Mouse (Mus musculus): Measurements from ENCODE around the gene Gm21820. TPM values are rescaled to one million over a fixed set of nuclear protein-coding genes. Genes with fewer than 3 reads are reported as not detected.
"Not testable (repeated sequence)": the region's sequence is repeated elsewhere in the genome, so short reads cannot be mapped to it uniquely, and the experiment has no call there.

Gene Gm21820
- polyA plus RNA-seq (2015; fragmentation: Nextera tagmentation; extraction: Ambion mirVana) = not detected in 2 replicates

DNA sequence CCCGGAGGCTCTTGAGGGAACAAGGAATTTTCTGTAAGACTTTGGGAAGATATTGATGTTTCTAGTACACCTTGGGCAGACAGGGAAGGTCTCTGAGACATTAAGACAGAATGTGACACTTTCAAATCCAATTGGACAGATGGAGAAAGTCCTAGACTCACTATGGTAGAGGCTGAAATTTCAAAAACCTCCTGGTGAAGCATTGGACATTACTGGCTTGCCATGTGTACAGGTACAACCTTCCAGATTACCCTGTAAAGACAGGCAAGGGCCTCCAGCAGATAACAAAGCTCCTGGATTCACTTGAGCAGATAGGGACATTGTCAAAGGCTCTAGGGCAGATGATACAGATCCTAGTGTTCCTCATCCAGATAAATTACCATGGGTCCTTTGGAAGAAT lies at the start of gene Gm21820:
Gm21820 (minus strand) TSS at position 101 of the 400 bp plus-strand sequence.
- H3K4me3 ChIP-seq (replicated peaks); ATAC-seq; H3K9me3 ChIP-seq; H3K4me1 ChIP-seq (replicated peaks); H3K4me2 ChIP-seq (replicated peaks); H3K36me3 ChIP-seq; H3K27ac ChIP-seq; H3K9ac ChIP-seq (replicated peaks); H3K27me3 ChIP-seq: not testable (repeated sequence)
- WGBS = 50% methylated on average over 1 of the region's 1 CpGs

Other genes starting within 250 kb of the Gm21820 start
- not detected in 2 replicates for gene Gm20918, start 205.5 kb downstream of the Gm21820 start, polyA plus RNA-seq (2015; fragmentation: Nextera tagmentation; extraction: Ambion mirVana)